Mouse (Mus musculus) cerebellum, postnatal 25 days (tissue): ENCODE data around the gene Peak1.
A peak's percentile ranks its signal among the peaks of the same experiment; 100 is the strongest.
"Not testable (repeated sequence)": the region's sequence is repeated elsewhere in the genome, so short reads cannot be mapped to it uniquely, and the experiment has no call there.

Experiments used
- DNase-seq, 2 experiments: peaks; one replicate each; pipeline ENCODE4 v3.0.0; 2021; ENCODE audit warnings: mixed read lengths in 2 of 2

Peak1 gene

GRCm38 (mm10) chr9:56417948-56418737, at the start of gene Peak1, which contains the start of gene Hmg20a:
TSS of gene Peak1 (minus strand) at chr9:56418067.
TSS of gene Hmg20a (plus strand) at chr9:56418609.
- peak; percentile 100 for DNase-seq

DNA sequence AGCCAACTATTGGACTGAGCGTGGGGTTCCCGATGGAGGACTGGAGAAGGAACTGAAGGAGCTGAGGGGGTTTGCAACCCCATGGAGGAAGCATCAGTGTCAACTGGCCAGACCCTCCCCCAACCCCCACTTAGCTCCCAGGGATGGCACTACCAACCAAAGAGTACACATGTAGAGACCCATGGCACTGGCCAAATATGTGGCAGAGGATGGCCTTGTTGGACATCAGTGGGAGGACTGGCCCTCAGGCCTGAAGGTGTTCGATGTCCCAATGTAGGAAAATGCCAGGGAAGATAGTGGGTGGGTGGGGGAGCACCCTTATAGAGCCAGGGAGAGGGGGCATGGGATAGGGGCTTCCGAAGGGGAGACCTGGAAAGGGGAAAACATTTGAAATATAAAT, 48.4 kb upstream of the Peak1 start:
- no peak for DNase-seq

DNA sequence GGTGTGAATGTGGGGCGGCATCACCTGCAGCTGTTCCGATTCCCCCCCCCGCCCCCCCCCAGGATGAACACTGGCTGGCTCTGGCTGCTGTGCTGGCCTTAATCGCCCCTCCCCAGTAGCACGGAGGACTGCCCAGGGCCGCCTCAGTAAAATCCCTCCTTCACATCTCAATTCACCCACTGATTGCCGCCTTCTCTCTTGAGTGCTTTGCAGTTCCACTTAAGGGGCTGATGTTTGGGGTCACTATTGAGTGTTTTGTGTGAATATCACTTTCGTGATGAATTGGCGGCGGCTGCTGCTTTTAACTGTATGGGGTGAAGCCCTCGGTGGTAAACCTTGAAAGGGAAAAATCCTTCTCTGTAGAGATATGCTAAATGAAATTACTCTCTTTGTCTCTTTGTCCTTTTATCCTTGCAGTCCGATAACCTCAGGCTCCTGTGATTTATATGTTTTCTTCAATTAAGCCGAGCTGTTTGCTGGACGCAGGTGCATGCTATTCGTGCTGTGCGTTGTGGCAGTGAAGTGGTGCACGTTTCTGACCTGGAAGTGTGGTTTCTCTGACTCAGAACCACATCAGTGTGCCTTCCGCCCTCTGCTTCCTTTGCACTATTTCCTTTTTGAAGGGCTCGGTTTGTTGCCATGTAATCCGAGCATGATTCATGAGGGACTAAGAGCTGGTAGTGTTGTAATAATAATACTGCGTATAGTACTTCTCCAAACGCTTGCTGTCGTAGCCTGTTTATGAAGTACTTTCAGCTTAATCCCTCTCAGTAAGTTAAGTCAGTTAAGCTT, 47.2 kb upstream of the Peak1 start:
- DNase-seq: no peak

DNA sequence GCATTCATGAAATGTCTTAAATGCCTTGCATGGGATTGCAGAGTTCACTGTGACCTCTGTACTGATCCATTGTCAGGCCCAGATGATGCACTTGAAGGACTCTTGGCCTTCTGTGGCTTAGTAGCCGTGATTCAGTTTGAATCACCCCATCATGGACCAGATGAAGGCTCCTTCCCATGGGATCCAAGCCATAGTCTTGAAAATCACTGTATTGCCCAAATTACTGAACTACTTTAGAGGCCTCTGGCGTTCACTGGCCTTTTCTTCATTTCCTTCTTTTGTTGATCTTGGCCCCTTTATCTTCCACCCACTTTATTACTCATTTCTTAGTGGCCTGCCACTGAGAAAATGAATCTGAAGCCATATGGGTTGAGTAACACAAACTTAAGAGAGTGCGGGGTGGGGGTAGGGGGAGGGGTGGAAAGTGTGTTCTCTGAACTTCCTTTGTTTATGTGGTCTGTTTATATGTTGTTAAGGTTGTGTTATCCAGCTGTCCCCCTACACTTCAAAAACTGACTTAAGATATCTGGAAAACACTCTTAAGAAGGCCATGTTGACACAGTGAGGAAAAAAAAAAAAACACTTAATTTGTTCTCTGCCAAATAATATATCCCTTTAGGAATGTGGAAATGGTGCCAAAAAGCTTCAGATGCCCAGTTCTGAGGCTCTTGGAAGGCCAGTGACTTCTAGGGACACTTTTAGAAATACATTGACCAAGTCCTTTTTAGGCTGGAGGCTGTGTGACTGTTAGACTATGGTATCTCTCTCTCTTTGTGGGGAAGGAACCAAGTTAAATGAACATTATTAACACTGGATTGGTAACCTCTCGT, 46.0 kb upstream of the Peak1 start:
- no peak for DNase-seq

DNA sequence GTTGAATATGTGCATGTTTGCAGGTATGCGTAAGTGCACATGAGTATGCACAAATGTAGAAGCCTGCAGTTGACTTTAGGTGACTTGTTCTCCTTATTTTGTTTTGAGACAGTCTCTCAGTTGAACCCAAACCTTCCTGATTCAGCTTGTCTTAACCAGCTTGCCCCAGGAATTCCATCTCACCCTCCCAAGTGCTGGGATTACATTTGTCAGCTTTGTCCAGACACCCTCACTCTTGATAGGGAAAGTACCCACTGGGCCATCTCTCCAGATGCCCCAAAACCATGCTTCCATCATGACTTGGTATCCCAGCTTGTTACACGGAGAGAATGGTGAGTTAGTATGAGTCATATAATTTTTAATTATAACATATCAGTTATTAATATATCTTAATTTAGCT, 45.2 kb upstream of the Peak1 start:
- DNase-seq: no peak

DNA sequence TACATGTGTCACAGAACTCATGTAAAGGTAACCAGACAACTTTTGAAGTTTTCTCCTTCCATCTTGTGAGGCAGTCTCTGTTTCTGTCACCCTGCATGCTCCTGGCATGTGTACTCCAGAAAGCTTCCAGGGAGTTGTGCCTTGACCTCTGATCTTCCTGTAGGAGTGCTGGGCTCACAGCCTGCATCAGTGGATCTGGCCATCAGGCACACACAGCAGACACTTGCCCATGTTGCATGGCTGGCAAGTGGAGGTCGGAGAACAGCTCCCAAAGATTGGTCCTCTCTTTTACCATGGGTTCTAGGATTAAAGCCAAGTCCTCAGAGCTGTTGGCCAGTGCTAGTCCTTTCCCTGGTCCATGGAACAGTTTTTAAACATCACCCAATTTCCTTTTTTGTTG, 44.7 kb upstream of the Peak1 start:
- peak; percentile 23 to 31 for DNase-seq

DNA sequence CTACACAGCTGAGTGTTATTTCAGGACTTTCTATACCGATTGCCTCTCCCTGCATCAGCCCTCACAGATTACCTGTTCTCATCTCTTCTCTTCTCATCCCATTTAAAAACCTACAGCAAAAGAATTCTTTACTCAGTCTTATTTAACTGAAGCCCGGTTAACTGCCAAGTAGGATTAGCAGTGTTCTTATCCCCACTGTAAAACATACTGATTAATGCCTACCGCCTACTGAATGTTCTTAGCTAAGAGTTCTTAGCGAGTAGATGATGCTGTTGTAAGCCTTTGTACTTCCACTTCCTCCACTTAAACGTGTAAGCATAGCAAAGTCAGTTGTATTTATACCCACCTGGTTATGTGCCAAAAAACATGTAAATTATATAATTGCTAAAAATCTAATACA, 43.1 kb upstream of the Peak1 start:
- DNase-seq: no peak

DNA sequence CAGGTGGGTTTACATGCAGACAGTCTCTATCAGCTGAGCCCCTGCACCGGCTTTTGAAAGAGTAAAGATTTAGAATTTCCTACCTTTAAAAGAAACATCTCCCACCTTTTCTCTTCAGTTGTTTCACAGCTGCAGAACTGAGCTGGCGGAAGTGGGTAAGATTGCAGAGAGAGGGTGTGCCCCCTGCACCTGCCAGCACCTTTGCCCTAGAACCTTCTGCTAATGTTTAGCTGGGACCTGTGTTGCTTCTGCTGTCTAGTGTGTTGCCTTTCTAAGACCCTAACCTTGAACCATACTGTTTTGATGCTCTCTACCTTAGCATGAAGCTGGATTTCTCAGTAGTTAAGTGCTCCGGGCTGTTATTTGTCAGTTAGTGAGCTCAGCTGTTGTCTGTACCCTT, 38.6 kb upstream of the Peak1 start:
- DNase-seq: no peak

- DNase-seq: no peak
Observed at GRCm38 (mm10) chr9:56453038-56453815, 35.4 kb upstream of the Peak1 start.

DNA sequence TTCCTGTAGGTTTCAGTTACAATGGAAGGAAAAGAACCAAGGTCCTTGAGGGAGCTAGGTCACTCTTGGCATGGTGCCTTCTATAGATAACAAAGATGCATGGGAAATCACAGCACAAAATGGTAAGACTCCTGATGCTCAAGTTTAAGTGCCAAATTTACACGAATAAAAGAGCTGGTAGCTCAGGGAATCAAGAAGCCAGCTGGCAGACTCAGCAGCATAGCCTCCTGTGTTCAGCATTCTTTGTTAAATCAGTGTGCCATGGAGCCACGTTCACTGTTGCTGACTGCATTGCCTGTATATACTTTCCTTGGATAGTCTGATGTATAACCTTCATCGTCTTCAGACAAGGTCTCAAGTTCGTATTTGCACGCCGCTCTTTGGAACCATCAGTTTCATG, 33.7 kb upstream of the Peak1 start:
- peak; percentile 32 to 33 for DNase-seq

DNA sequence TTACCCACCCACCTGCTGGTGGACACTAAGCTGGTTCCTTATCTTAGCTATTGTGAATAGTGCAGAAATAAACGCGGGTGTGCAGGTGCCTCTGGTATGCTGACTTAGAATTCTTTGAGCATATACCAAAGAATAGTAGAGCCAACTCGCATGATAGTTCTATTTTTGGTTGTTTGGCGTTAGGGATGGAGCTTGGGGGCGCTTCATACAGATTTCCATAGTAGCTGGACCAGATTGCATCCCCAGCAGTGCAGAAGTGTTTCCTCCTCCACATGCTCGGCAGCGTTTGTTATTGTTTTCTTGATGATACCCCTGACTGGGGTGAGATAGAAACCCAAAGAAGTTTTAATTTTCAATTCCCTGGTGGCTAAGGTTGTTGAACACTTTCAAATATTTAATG, 21.8 kb upstream of the Peak1 start:
- no peak for DNase-seq

DNA sequence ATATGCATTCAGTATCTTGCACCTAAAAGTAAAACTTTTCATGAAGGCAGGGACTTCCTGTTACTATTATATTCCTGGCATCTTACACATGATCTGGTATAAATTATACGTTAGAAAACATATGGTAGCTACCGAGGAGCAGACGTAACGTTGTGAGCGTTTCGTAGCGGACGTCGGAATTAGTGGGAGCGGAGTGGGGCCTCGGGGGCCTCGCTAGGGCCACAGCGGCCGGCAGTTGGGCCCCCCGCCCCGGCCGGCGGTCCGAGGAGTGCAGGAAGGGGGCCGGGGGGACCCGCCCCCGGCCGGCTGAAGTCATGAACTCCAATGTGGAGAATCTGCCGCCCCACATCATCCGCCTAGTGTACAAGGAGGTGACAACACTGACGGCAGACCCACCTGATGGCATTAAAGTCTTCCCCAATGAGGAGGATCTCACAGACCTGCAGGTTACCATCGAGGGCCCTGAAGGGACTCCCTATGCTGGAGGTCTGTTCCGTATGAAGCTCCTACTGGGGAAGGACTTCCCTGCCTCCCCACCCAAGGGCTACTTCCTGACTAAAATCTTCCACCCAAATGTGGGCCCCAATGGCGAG, 19.5 kb upstream of the Peak1 start:
- DNase-seq: not testable (repeated sequence)

GRCm38 (mm10) chr9:56435821-56436526, 18.1 kb upstream of the Peak1 start:
- peak; percentile 53 to 75 for DNase-seq

DNA sequence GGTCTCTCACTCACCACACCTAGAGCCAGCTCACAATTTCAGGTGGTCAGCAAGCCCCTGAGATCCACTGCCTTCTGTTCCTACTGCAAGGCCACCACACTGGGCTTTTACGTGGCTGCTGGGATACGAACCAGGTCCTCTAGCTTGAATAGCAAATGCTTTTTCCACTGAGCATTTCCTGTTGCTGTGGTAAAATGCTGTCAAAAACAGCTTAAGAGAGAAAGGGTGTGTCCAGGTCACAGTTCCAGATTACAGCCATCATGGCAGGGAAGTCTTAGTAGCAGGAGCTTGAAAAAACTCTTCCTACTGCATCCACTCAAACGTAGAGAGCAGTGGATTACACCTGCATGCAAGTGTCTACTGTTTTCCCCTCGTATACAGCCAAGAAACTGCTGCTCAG, 7.0 kb upstream of the Peak1 start:
- DNase-seq: no peak

DNA sequence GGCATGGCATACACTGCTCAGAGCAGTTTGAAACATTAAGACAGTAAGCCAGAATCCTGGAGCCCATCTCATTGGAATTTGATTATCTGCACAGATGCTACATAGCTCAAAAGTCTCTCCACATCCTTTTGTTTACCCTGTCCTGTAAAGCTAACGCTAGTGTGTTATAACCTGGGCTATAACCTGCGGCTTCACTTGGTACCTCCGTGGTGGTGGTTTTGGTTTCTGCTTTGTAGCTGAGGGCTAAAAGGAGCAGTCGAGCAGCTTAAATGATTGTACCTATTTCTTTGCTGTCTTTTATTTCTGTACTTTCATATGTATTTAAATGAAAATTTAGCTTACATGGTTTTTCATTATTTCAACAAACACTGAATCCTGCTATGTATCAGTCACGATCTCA, 4.1 kb upstream of the Peak1 start:
- no peak for DNase-seq

GRCm38 (mm10) chr9:56420892-56421601, 3.2 kb upstream of the Peak1 start:
- DNase-seq: no peak

- no peak for DNase-seq
Observed at GRCm38 (mm10) chr9:56420236-56420635, 2.4 kb upstream of the Peak1 start.

GRCm38 (mm10) chr9:56418738-56419239, 922 bp upstream of the Peak1 start:
- DNase-seq: peak; percentile 73 to 76

GRCm38 (mm10) chr9:56417415-56417947, 386 bp downstream of the Peak1 start:
- peak; percentile 84 to 89 for DNase-seq
